Mouse (Mus musculus) midbrain, postnatal 0 days (tissue): ENCODE results near the gene Pkd1. TPM values are rescaled to one million over a fixed set of nuclear protein-coding genes. Genes with fewer than 3 reads are reported as not detected.
A peak's percentile ranks its signal among the peaks of the same experiment; 100 is the strongest.

Experiments
- ATAC-seq: fragments of 200-750 bp; cut with Nextera tagmentation; 2 replicates; pipeline ENCODE4 v1.8.0; 2017; ENCODE audit warnings: moderate number of reproducible peaks, mild to moderate bottlenecking, moderate TSS enrichment, moderate library complexity; ENCODE audit not compliant: low FRiP score
- DNase-seq: peaks from one replicate; pipeline ENCODE4 v3.0.0-alpha.2; 2015; ENCODE audit warnings: low spot score
- H3K27ac ChIP-seq: fragments of 300-500 bp; sonication (generic); 2 replicates; pipeline ENCODE4 v1.5.1; 2014; ENCODE audit warnings: low read depth, mild to moderate bottlenecking, low read length, mixed read lengths
- H3K27me3 ChIP-seq: fragments of 300-500 bp; sonication (generic); 2 replicates; pipeline ENCODE4 v1.6.1; 2014; ENCODE audit warnings: low read length, control low read depth, mixed read lengths; ENCODE audit not compliant: insufficient read depth
- H3K36me3 ChIP-seq: fragments of 300-500 bp; sonication (generic); 2 replicates; pipeline ENCODE4 v1.6.1; 2014; ENCODE audit warnings: low read length, control low read depth, mixed read lengths; ENCODE audit not compliant: insufficient read depth
- H3K4me1 ChIP-seq: fragments of 300-500 bp; sonication (generic); 2 replicates; pipeline ENCODE4 v1.6.1; 2014; ENCODE audit warnings: mild to moderate bottlenecking, control low read depth, antibody characterized with exemption, low read length, mixed read lengths; ENCODE audit not compliant: insufficient read depth
- H3K4me2 ChIP-seq: fragments of 300-500 bp; sonication (generic); 2 replicates; pipeline ENCODE4 v1.6.1; 2014; ENCODE audit warnings: low read depth, mild to moderate bottlenecking, low read length, mixed read lengths; ENCODE audit not compliant: poor library complexity, severe bottlenecking
- H3K4me3 ChIP-seq: fragments of 300-500 bp; sonication (generic); 2 replicates; pipeline ENCODE4 v1.5.1; 2014; ENCODE audit warnings: low read depth, mild to moderate bottlenecking, low read length, moderate library complexity
- H3K9ac ChIP-seq: fragments of 300-500 bp; sonication (generic); replicated peaks from 2 replicates; pipeline ENCODE4 v1.6.1; 2014; ENCODE audit warnings: mild to moderate bottlenecking, low read length, moderate library complexity, mixed read lengths; ENCODE audit not compliant: poor library complexity, severe bottlenecking
- H3K9me3 ChIP-seq: fragments of 300-500 bp; sonication (generic); 2 replicates; pipeline ENCODE4 v1.6.1; 2016; ENCODE audit warnings: low read length, control low read depth
- CTCF ChIP-seq: IDR thresholded peaks from 2 replicates; pipeline ENCODE4 v1.5.1; 2016; ENCODE audit warnings: antibody characterized with exemption, mild to moderate bottlenecking
- WGBS: fragments of 180-500 bp; shearing (Covaris S2); extraction: QIAGEN DNeasy Blood & Tissue Kit; methylation state at CpG from one replicate; pipeline ENCODE4 v1.1.7; 2014; 5-methylcytosine and 5-hydroxymethylcytosine counted together
- polyA plus RNA-seq: library from polyadenylated mRNA; unstranded; fragments of >200 nt; fragmentation: Nextera tagmentation; extraction: Ambion mirVana; gene quantifications from 2 replicates; pipeline ENCODE4 v1.2.1, GENCODE M21; 2015
- total RNA-seq: library from RNA; depleted of rRNA; stranded (reverse); fragments of >200 nt; gene quantifications from 2 replicates; pipeline ENCODE4 v1.2.3, GENCODE M21; 2014

Gene Pkd1
- total and polyA plus RNA-seq, 2 experiments from 2014 or later, result 13.6 to 73.6 TPM

DNA sequence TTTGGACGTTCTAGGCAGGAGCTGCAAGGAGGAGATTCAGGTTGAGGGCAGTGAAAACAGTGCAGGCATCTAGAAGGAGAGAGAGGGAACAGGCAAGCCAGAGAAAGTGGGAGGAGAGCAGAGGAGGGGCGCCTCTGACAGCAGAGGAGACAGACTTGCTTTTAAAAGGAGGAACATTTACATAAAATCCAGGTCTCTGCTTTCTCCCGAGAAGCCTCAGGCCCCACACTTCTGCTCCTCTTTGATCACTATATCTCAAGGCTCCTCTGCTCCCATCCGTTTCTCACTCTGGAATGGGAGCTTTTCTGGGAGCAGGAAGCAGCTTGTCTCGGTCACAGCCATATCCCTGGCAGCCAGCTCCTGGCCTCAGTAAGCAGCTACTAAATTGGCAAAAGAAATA, 14.3 kb upstream of the Pkd1 start:
- H3K36me3 ChIP-seq, result no peaks in the 10 kb centered on the region
- no peaks in the 10 kb centered on the region for H3K27me3 ChIP-seq
- no peak overlapping the region for H3K4me3 ChIP-seq
- no peak for DNase-seq
- H3K9ac ChIP-seq, result no peak overlapping the region
- no peak overlapping the region for H3K4me2 ChIP-seq
- TF ChIP-seq CTCF, result no peak
- H3K27ac ChIP-seq, result no peak overlapping the region
- no peak for ATAC-seq
- no peaks in the 10 kb centered on the region for H3K9me3 ChIP-seq
- 41% methylated on average over 5 of the region's 5 CpGs for WGBS
- H3K4me1 ChIP-seq, result peaks cover 16% of the 10 kb centered on the region; the same call in 1 of the 2 replicates

DNA sequence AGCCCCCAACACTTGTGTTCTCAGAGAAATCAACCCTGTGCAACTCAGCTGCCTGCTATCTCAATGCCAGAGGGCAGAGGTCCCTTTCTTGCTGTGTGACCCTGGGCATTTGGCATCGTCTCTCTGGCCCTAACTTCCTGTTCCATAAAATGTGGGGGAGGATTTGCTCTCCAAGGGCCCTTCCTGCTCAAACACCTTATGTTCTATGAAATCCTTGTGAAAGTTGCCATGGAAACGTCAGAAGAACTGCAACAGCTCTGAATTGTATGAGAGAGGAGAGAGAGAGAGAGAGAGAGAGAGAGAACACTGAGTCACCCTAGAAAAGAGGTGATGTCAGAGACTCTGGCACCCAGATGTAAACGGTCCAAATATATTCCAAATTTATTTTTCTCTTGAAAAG, 12.1 kb upstream of the Pkd1 start:
- no peak for TF ChIP-seq CTCF
- H3K4me2 ChIP-seq, result 0 out of 2 replicates have a peak overlapping the region, but pooled peaks have one; percentile 9
- peak overlapping the region; percentile 73 for H3K27ac ChIP-seq
- no peaks in the 10 kb centered on the region for H3K27me3 ChIP-seq
- H3K36me3 ChIP-seq, result no peaks in the 10 kb centered on the region
- H3K4me1 ChIP-seq, result peaks cover 10% of the 10 kb centered on the region; the same call in 1 of the 2 replicates
- 19% methylated on average over 3 of the region's 3 CpGs for WGBS
- DNase-seq (peak; percentile 47), ATAC-seq (peak; percentile 35; the same call in 1 of the 2 replicates)
- H3K9ac ChIP-seq, result no peak overlapping the region
- H3K4me3 ChIP-seq, result no peak overlapping the region
- H3K9me3 ChIP-seq, result no peaks in the 10 kb centered on the region

DNA sequence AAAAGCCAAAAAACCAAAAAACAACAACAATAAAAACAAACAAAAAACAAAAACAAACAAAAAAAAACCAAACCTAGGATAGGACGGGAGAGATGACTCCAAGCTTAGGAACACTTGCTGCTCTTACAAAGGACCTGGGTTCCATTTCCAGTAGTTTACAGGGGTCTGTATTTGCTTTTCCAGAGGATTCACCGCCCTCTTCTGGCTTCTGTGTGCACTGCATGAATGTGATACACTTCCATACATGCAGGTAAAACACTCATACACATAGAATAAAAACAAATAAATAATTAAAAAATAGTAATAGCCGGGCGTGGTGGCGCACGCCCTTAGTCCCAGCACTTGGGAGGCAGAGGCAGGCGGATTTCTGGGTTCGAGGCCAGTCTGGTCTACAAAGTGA, 10.7 kb upstream of the Pkd1 start:
- no peak for ATAC-seq
- Histone ChIP-seq H3K9ac (no peak overlapping the region), H3K4me2 (no peak overlapping the region), H3K27me3 (no peaks in the 10 kb centered on the region), H3K4me3 (no peak overlapping the region), H3K27ac (no peak overlapping the region), H3K36me3 (no peaks in the 10 kb centered on the region), H3K4me1 (0 out of 2 replicates have a peak, but pooled peaks cover 5% of the 10 kb centered on the region), H3K9me3 (no peaks in the 10 kb centered on the region)
- TF ChIP-seq CTCF, result peak; percentile 71
- 68% methylated on average over 8 of the region's 8 CpGs for WGBS
- peak; percentile 50 for DNase-seq

DNA sequence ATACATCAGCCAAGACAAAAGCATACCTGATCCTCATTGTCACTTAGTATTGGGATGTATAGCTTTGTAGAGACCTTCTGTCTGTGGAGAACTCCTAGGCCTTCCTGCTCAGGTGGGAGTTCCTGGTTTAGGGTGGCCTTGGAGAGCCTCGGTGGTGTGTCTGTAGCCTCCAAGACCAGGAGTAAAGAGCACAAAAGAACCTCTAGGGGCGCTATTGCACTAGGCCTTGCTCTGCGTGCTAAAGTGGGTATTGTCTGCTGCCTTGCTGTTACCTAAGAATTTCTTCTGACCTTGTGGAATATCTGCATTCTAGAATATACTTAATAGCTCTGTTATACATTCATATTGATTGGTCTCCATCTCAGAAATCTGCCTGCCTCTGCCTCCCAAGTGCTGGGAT, 9.3 kb upstream of the Pkd1 start:
- peak; percentile 71 for DNase-seq
- Histone ChIP-seq H3K9me3 (no peaks in the 10 kb centered on the region), H3K4me3 (no peak overlapping the region), H3K9ac (no peak overlapping the region), H3K4me1 (0 out of 2 replicates have a peak, but pooled peaks cover 5% of the 10 kb centered on the region), H3K36me3 (no peaks in the 10 kb centered on the region), H3K4me2 (no peak overlapping the region), H3K27me3 (no peaks in the 10 kb centered on the region), H3K27ac (no peak overlapping the region)
- WGBS, result 9% methylated on average over 3 of the region's 3 CpGs
- ATAC-seq, result no peak
- peak; percentile 73 for TF ChIP-seq CTCF

DNA sequence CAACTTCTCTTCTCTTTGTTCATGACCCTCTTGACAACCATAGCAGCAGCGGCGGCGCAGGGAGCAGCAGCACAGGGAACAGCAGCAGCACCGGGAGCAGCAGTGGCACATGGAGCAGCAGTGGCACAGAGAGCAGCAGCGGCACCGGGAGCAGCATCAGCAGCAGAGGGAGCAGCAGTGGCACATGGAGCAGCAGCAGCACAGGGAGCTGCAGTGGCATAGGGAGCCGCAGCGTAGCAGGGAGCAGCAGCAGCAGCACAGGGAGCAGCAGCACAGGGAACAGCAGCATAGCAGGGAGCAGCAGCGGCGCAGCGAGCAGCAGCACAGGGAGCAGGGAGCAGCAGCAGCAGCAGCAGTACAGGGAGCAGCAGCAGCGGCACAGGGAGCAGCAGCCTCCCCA, 5.0 kb upstream of the Pkd1 start:
- no peaks in the 10 kb centered on the region for H3K9me3 ChIP-seq
- no peak for ATAC-seq
- H3K4me3 ChIP-seq, result no peak overlapping the region
- no peaks in the 10 kb centered on the region for H3K4me1 ChIP-seq
- no peak overlapping the region for H3K4me2 ChIP-seq
- TF ChIP-seq CTCF, result 0 out of 2 replicates have a peak, but pooled peaks have one; percentile 7
- 20% methylated on average over 12 of the region's 12 CpGs for WGBS
- no peaks in the 10 kb centered on the region for H3K36me3 ChIP-seq
- H3K9ac ChIP-seq, result no peak overlapping the region
- no peak for DNase-seq
- H3K27me3 ChIP-seq, result no peaks in the 10 kb centered on the region
- no peak overlapping the region for H3K27ac ChIP-seq

DNA sequence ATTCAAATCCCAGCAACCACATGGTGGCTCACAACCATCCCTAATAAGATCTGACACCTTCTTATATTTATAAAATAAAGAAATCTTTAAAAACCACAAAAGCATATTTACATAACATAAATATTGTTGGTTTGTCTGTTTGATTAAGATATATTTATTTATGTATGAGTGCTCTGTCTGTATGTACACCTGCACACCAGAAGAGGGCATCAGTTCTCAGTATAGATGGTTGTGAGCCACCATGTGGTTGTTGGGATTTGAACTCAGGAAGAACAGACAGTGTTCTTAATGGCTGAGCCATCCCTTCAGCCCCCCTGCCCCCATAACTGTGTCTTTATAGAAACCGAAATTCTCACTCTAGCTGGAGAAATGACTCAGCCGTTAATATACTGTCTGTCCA, 4.4 kb upstream of the Pkd1 start:
- no peak for DNase-seq
- no peak overlapping the region for H3K27ac ChIP-seq
- H3K27me3 ChIP-seq, result no peaks in the 10 kb centered on the region
- H3K9ac ChIP-seq, result no peak overlapping the region
- H3K4me3 ChIP-seq, result no peak overlapping the region
- H3K4me2 ChIP-seq, result no peak overlapping the region
- no peaks in the 10 kb centered on the region for H3K9me3 ChIP-seq
- peak; percentile 39 for TF ChIP-seq CTCF
- H3K4me1 ChIP-seq, result no peaks in the 10 kb centered on the region
- 90% methylated on average over 2 of the region's 2 CpGs for WGBS
- no peak for ATAC-seq
- no peaks in the 10 kb centered on the region for H3K36me3 ChIP-seq
